Mouse (Mus musculus): ENCODE data around the gene Fam216a. TPM values are rescaled to one million over a fixed set of nuclear protein-coding genes. Genes with fewer than 3 reads are reported as not detected.
A peak's percentile ranks its signal among the peaks of the same experiment; 100 is the strongest.

Fam216a gene
- total and polyA plus RNA-seq, 3 experiments = 38.2 to 50.2 (median 41.4) TPM

- TF ChIP-seq RCOR1 (conservative IDR thresholded peaks at IDR 0.05; ENCODE audit: low read depth, low read length) (0 out of 2 replicates have a peak, but pooled peaks have one; percentile 35), CTCF (conservative IDR thresholded peaks at IDR 0.05 in 1 of 2, IDR thresholded peaks at IDR 0.05 in 1 of 2; ENCODE audit: low read depth in 2 of 2, low read length in 2 of 2) (peak; percentile 53 to 91), ETS1 (conservative IDR thresholded peaks at IDR 0.05; ENCODE audit: low read depth, low read length) (peak; percentile 60; the same call in 1 of the 2 replicates), CHD1 (IDR thresholded peaks at IDR 0.05; ENCODE audit: low read depth, low read length) (no peak), NELFE (IDR thresholded peaks at IDR 0.05; ENCODE audit: low read depth, low read length) (peak; percentile 79), ZMIZ1 (IDR thresholded peaks at IDR 0.05; ENCODE audit: low read depth, low read length) (0 out of 2 replicates have a peak, but pooled peaks have one; percentile 52), MEF2A (IDR thresholded peaks at IDR 0.05; ENCODE audit: borderline replicate concordance, low read depth, low read length) (peak; percentile 65; the same call in 1 of the 2 replicates), JUND (conservative IDR thresholded peaks at IDR 0.05; ENCODE audit: low read depth, low read length) (no peak)
These were observed 19.6 kb upstream of the Fam216a start, which contains the start of gene Arpc3 (continued) for GRCm38 (mm10) chr5:122391786-122392180.

GRCm38 (mm10) chr5:122391178-122391785 lies 19.1 kb upstream of the Fam216a start:
- dilution Hi-C loops (cut with MboI; ENCODE audit: extremely low pct_ligation_motif_present, extremely low pct_unique_long_range_greater_than_20kb, low sequenced_read_pairs) (no loop called here), in situ Hi-C loops (cut with MboI; ENCODE audit: low pct_ligation_motif_present, low pct_unique_long_range_greater_than_20kb, low sequenced_read_pairs) (no loop called here)
- Histone ChIP-seq H3K4me3 (replicated peaks in 1 of 3; ENCODE audit: low read depth in 2 of 3, low read length in 2 of 3, poor library complexity in 1 of 3) (peak overlapping the region in 1 of 3 experiments; percentile 91), H3K27ac (ENCODE audit: insufficient read depth, low read depth) (no peak overlapping the region), H3K9me3 (replicated peaks; ENCODE audit: low read length) (no peaks in the 10 kb centered on the region), H3K36me3 (replicated peaks in 1 of 2; ENCODE audit: control insufficient read depth in 1 of 2, insufficient read depth in 1 of 2, low read length in 1 of 2) (peaks cover 9 to 15% of the 10 kb centered on the region in 2 experiments), H3K4me2 (ENCODE audit: insufficient read depth, low read depth, poor library complexity, severe bottlenecking) (peak overlapping the region; percentile 58; the same call in 1 of the 2 replicates), H3K4me1 (ENCODE audit: control insufficient read depth in 1 of 2, insufficient read depth in 2 of 2) (peaks cover 2 to 21% of the 10 kb centered on the region in 2 experiments; a peak in 3 of 4 replicates), H3K27me3 (replicated peaks) (no peaks in the 10 kb centered on the region), H3K9ac (ENCODE audit: insufficient read depth, low read depth) (no peak overlapping the region), H3K79me2 (replicated peaks; ENCODE audit: control insufficient read depth, extremely low read depth, insufficient read depth, poor library complexity, severe bottlenecking) (peaks cover 33% of the 10 kb centered on the region)
- no peak for DNase-seq (ENCODE audit: extremely low read depth)
- TF ChIP-seq ZNF384 (IDR thresholded peaks at IDR 0.05; ENCODE audit: low read depth, low read length) (peak; percentile 87), POLR2AphosphoS2 (IDR thresholded peaks at IDR 0.05; ENCODE audit: low read depth, low read length) (no peak), ZKSCAN1 (IDR thresholded peaks at IDR 0.05; ENCODE audit: borderline replicate concordance, low read depth, low read length) (no peak), JUN (IDR thresholded peaks at IDR 0.05; ENCODE audit: insufficient read depth, low read depth, low read length) (no peak), NELFE (IDR thresholded peaks at IDR 0.05; ENCODE audit: low read depth, low read length) (no peak)

GRCm38 (mm10) chr5:122390671-122391070 lies 18.5 kb upstream of the Fam216a start:
- Histone ChIP-seq H3K9ac (ENCODE audit: insufficient read depth, low read depth) (no peak overlapping the region), H3K4me3 (replicated peaks in 1 of 3; ENCODE audit: low read depth in 2 of 3, low read length in 2 of 3, poor library complexity in 1 of 3) (no peak overlapping the region), H3K79me2 (replicated peaks; ENCODE audit: control insufficient read depth, extremely low read depth, insufficient read depth, poor library complexity, severe bottlenecking) (peaks cover 33% of the 10 kb centered on the region), H3K27me3 (replicated peaks) (no peaks in the 10 kb centered on the region), H3K4me1 (ENCODE audit: control insufficient read depth in 1 of 2, insufficient read depth in 2 of 2) (peaks cover 2 to 21% of the 10 kb centered on the region in 2 experiments; a peak in 3 of 4 replicates), H3K27ac (ENCODE audit: insufficient read depth, low read depth) (no peak overlapping the region), H3K4me2 (ENCODE audit: insufficient read depth, low read depth, poor library complexity, severe bottlenecking) (no peak overlapping the region), H3K36me3 (replicated peaks in 1 of 2; ENCODE audit: control insufficient read depth in 1 of 2, insufficient read depth in 1 of 2, low read length in 1 of 2) (peaks cover 9 to 13% of the 10 kb centered on the region in 2 experiments), H3K9me3 (replicated peaks; ENCODE audit: low read length) (no peaks in the 10 kb centered on the region)
- dilution Hi-C loops (cut with MboI; ENCODE audit: extremely low pct_ligation_motif_present, extremely low pct_unique_long_range_greater_than_20kb, low sequenced_read_pairs) = no loop called here
- in situ Hi-C loops (cut with MboI; ENCODE audit: low pct_ligation_motif_present, low pct_unique_long_range_greater_than_20kb, low sequenced_read_pairs) = no loop called here
- DNase-seq (ENCODE audit: extremely low read depth) = no peak
- TF ChIP-seq MXI1 (IDR thresholded peaks at IDR 0.05; ENCODE audit: low read depth, low read length) (no peak), TCF12 (IDR thresholded peaks at IDR 0.05; ENCODE audit: low read depth, low read length) (no peak), ZKSCAN1 (IDR thresholded peaks at IDR 0.05; ENCODE audit: borderline replicate concordance, low read depth, low read length) (no peak), E2F4 (IDR thresholded peaks at IDR 0.05; ENCODE audit: insufficient replicate concordance, low read depth, low read length) (no peak), POLR2AphosphoS2 (IDR thresholded peaks at IDR 0.05; ENCODE audit: low read depth, low read length) (no peak), USF1 (IDR thresholded peaks at IDR 0.05; ENCODE audit: low read depth, low read length) (no peak), JUND (conservative IDR thresholded peaks at IDR 0.05; ENCODE audit: low read depth, low read length) (no peak), SIN3A (IDR thresholded peaks at IDR 0.05; ENCODE audit: low read length) (no peak), ZMIZ1 (IDR thresholded peaks at IDR 0.05; ENCODE audit: low read depth, low read length) (no peak), GABPA (IDR thresholded peaks at IDR 0.05; ENCODE audit: insufficient replicate concordance, low read depth, low read length) (no peak), UBTF (IDR thresholded peaks at IDR 0.05; ENCODE audit: low read depth, low read length) (no peak), RAD21 (IDR thresholded peaks at IDR 0.05; ENCODE audit: low read depth, low read length) (no peak), ZC3H11A (IDR thresholded peaks at IDR 0.05; ENCODE audit: low read depth, low read length) (no peak), MAFK (IDR thresholded peaks at IDR 0.05; ENCODE audit: insufficient replicate concordance, low read length) (no peak), ZNF384 (IDR thresholded peaks at IDR 0.05; ENCODE audit: low read depth, low read length) (no peak), ETS1 (conservative IDR thresholded peaks at IDR 0.05; ENCODE audit: low read depth, low read length) (no peak), ELF1 (IDR thresholded peaks at IDR 0.05; ENCODE audit: low read depth, low read length) (no peak), CHD2 (IDR thresholded peaks at IDR 0.05; ENCODE audit: low read length) (no peak), USF2 (conservative IDR thresholded peaks at IDR 0.05; ENCODE audit: low read depth, low read length) (no peak)

All from CH12.LX (cell line).